Mouse (Mus musculus): ENCODE results near the gene Gm29797.

Gene Gm29797

GRCm38 (mm10) chr2:181656734-181657133, at the start of gene Gm29797:
TSS of gene Gm29797 (plus strand) at chr2:181657034.
- DNase-seq (ENCODE audit: low read depth): no peak

DNA sequence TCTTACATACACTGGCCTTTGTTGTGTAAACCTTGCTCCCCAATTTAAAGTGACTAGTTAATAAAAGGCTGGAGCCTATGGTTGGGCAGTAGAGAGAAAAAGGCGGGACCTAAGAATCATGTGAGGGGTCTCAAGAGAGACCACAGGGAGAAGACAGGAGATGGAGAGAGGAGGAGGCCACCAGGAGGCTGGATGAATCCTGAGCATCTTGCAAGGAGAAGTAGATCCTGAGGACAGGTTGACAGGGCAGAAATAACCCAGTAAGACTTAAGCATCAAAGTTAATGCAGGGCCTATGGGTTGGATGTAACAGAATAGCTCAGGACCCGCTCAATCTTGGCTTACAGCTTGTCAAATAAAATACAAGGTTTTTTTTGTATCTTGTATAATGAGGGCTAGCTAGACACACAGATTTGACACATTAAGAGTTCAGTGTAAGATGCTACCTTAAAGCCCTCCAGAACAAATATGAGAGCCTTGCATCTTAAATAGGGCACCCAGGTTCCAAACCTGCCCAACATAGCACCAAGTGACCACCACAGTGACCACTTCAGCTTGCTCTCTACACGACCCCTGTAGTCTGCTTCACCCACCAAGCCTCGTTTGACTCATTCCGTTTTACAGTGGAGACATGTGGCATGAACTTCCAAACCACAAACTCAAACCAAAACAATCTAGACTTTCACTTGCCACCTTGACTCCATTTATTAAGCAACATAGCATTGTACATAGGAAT, 37.9 kb upstream of the Gm29797 start:
- no peak for DNase-seq (ENCODE audit: low read depth)

GRCm38 (mm10) chr2:181623401-181623800, 33.4 kb upstream of the Gm29797 start:
- no peak for DNase-seq (ENCODE audit: low read depth)

DNA sequence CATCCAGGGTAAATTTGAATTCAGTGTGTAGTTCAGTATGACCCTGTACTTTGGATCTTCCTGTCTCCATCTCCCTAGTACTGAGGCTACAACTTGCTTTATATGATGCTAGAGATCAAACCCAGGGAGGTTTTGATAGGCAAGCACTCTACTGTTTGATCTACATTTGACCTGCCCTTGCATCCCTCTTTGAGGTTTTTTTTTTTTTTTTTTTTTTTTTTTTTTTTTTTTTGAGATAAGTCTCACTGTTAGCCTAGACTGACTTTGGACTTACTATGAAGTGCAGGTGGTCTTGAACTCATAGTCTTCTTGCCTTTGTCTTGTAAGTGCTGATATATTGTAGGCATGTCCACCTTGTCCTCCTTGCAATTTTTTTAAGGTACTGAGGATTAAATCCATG, 28.4 kb upstream of the Gm29797 start:
- DNase-seq (ENCODE audit: low read depth): no peak

DNA sequence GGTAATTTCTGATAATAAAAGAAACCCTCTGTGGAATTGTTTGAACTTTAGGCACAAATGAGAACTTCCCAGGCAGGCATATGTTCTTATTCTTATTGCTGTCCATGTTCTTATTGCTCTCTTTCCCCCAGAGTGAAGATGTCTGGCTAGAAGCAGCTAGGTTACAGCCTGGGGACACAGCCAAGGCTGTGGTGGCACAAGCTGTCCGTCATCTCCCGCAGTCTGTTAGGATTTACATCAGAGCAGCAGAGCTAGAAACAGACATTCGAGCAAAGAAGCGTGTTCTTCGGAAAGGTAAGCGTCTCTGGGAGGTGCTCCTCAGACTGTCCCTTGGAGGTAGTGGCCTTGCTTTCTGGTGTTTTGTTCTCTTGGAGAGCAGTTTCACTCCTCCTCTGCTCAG, 24.2 kb upstream of the Gm29797 start:
- no peak for DNase-seq (ENCODE audit: low read depth)

DNA sequence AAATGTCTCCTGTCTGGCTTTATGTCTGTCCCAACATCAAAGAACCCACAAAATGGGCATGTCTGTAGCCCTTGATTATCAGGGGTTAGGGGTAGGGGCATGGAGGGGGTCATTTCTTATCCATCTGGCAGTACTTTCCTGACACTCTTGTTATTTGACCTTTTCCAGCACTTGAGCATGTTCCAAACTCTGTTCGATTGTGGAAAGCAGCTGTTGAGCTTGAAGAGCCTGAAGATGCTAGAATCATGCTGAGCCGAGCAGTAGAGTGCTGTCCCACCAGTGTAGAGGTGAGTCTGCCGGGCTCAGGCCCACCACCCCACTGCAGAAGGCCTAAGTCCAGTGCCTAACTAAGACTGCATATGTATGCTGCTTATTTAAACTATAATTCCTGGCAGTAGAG, 21.0 kb upstream of the Gm29797 start:
- no peak for DNase-seq (ENCODE audit: low read depth)

GRCm38 (mm10) chr2:181644361-181644760, 12.5 kb upstream of the Gm29797 start:
- peak; percentile 33 for DNase-seq (ENCODE audit: low read depth)

- DNase-seq (ENCODE audit: low read depth): no peak
Measured at GRCm38 (mm10) chr2:181645666-181646065, 11.2 kb upstream of the Gm29797 start.

GRCm38 (mm10) chr2:181646626-181647472, 10.0 kb upstream of the Gm29797 start:
- DNase-seq (ENCODE audit: low read depth): no peak

- DNase-seq (ENCODE audit: low read depth): no peak
Measured at GRCm38 (mm10) chr2:181648926-181649325, 7.9 kb upstream of the Gm29797 start.

DNA sequence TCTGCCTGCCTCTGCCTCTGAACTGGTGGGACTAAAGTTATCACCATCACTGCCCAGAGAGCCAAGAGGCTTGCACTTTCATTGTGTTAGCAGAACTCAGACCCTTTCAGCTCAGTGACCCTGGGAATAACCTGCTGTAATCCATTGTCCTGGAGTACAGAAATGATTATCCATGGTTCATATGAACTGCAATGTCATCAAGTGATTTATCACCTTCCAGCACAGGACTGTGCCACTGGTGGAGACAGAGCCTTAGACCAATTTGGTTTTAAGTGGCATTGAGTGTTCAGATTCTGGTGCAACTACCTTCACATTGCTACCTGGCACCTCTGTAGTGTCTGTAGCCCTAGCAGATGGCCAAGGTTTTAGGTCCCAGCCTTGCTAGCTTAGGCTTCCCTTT, 3.8 kb upstream of the Gm29797 start:
- DNase-seq (ENCODE audit: low read depth): no peak

- DNase-seq (ENCODE audit: low read depth): no peak
Measured at GRCm38 (mm10) chr2:181653523-181653922, 3.3 kb upstream of the Gm29797 start.

- no peak for DNase-seq (ENCODE audit: low read depth)
Measured at GRCm38 (mm10) chr2:181657441-181657840, 607 bp downstream of the Gm29797 start.

DNA sequence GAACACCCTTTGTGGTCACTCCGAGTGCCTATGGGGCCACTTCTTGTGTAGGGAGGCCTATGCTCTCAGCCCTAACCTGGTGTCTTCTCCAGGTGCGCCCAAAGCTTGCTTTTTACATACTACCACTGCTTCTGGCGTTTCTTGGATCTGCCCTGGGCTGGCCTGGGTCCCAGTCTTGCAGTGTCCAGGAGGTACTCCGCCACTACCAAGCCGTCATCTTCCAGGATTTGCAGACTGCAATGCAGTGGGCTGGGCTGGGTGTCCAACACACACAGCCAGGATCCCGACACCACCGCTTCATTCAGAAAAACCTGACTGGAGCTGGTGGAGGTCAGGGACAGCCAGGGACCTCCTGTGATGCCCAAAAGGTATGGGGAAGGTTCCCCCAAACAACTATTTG, 1.7 kb downstream of the Gm29797 start:
- DNase-seq (ENCODE audit: low read depth): no peak

- peak; percentile 53 for DNase-seq (ENCODE audit: low read depth)
Measured at GRCm38 (mm10) chr2:181658930-181659555, 2.2 kb downstream of the Gm29797 start.

GRCm38 (mm10) chr2:181659609-181660055, 2.8 kb downstream of the Gm29797 start:
- DNase-seq (ENCODE audit: low read depth): peak; percentile 67

DNA sequence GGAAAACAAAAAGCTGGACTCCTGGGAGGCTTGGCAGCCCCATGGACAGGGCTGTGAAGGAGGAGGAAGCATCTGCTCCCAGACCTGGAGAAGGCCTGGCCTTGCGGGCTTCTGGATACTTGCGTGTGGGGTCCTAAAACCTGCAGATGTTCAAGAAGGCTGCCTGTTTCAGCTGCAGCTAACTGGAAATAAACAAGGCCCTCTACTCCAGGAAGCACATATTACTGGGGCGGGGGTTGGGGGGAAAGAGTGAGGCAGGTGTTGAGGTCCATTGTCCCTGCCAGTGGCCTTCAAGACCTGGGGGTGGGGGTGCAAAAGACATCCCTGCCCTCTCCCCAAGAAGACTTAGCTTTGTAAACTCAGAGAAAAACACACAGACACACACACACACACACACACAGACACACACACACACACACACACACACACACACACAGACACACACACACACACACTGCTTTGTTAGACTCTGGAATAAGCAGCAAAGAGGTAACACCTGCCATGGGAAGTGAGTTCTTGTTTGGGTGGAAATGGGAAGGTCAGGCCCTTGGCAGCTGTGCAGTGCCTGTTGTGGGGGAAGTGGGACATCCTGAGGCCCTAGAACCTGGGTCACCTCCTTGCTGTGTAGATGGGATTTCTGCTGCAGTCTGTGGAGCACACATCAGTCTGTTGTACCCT, 5.9 kb downstream of the Gm29797 start:
- no peak for DNase-seq (ENCODE audit: low read depth)

DNA sequence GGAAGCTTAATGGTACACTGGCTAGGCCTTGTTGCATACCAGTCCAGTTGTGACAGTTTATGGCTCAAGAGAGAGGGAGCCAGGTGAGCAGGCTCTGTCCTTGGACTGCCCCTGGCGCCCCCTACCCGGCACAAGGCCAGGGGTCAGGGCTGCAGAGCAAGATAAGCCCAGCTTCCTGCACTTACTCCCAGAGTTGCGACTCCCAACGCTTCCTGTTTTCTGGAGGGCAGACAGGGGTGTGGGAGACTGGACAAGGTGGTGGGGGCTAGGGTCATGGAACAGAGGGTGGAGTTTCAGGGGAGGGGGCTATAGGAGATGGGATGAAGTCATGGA, 6.4 kb downstream of the Gm29797 start:
- no peak for DNase-seq (ENCODE audit: low read depth)

DNA sequence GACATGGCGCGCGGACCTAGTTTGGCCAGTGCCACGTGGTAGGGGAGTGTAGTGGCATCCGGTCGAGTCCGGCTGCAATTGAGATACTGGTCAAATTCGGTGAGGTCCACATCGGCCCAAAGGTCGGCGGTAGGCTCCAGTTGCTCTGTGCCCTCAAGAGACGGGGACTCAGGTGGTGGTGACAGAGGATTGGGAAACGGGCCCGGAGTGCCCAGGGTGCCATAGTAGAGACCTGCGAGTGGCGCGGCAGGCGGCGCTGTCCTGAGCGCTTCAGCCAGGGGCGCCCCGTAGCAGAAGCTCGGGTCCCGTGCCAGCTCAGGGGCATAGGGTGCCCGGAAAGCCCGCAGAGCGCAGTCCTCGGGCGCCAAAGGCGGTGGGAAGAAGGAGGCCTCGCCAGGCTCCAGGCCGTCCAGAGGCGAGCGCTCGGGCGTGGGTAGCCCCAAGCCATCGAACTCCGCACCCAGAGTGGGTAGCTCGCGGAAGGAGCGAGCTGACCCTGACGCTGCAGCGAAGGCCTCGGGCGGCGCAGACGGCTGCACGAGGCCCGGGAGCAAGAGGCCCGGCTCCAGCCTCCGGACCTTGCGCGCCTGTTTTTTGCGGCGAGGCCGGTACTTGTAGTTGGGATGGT, 13.6 kb downstream of the Gm29797 start:
- no peak for DNase-seq (ENCODE audit: low read depth)

DNA sequence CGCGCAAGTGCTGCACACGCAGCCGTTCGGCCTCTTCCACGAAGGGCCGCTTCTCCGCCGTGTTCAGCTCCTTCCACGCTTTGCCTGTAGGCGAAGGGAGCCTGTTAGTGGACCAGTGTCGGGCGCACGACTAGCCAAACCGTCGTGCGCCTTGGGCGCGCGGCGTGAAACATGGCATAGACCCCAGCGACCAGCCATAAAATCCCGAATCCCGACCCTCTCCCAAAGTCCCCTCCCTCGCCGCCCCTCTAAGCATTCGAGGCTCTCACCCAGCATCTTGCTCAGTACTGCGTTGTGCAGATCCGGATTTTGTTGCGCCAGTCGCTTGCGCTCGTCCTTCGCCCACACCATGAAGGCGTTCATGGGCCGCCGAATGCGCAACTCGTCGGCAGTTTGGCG, 14.1 kb downstream of the Gm29797 start:
- DNase-seq (ENCODE audit: low read depth): no peak

DNA sequence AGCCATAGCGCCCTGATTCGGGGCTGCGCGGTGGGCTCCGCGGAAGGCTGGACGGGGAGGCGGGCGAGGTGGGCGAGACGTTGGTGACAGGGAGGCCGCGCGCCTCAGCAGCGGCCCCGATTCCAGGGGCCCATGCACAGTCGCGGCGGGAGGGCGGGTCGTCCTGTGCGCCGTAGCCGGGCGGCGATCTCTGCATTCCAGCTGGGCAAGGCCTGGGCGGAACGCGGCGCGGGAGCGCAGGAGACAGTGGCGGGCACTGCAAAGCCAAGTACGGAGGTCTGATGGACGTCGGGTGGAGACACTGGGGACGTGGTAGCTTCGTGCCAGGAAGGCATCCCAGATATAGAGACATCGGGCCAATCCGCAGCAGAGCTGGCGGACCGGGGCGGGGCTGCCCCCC, 14.5 kb downstream of the Gm29797 start, which contains the start of gene Sox18:
TSS of gene Sox18 (minus strand) at position 315 of the 400 bp plus-strand sequence.
- DNase-seq (ENCODE audit: low read depth): no peak

GRCm38 (mm10) chr2:181671984-181672383, 15.2 kb downstream of the Gm29797 start:
- DNase-seq (ENCODE audit: low read depth): no peak
